ENCODE assay signal across 22 mouse cellular contexts in genomic region chr7:27624967-27625366, GRCm38 (mm10). TPM values are rescaled to one million over a fixed set of nuclear protein-coding genes. Genes with fewer than 3 reads are reported as not detected.
"Had no signal": no experiment of that assay in that cellular context is flagged by ENCODE, and none has a peak within 500 bp of the region (broad histone marks: within the 10 kb centered on the region; RNA-seq: fewer than 3 reads in every experiment).

No protein-coding gene starts in this region.

- H3K4me3 ChIP-seq: lung, embryonic 15.5 days; megakaryocyte, embryonic 14.5 days; midbrain, embryonic 13.5 days; midbrain, embryonic 15.5 days; neural tube, embryonic 13.5 days; neural tube, embryonic 15.5 days had no signal

- H3K27ac ChIP-seq: lung, embryonic 15.5 days; macrophage; midbrain, embryonic 13.5 days; midbrain, embryonic 15.5 days; neural tube, embryonic 13.5 days; neural tube, embryonic 15.5 days had no signal

- H3K4me1 ChIP-seq: lung, embryonic 15.5 days; midbrain, embryonic 13.5 days; midbrain, embryonic 15.5 days; neural tube, embryonic 13.5 days; neural tube, embryonic 15.5 days had no signal

- H3K9me3 ChIP-seq: lung, embryonic 15.5 days; megakaryocyte, embryonic 14.5 days; midbrain, embryonic 13.5 days; midbrain, embryonic 15.5 days; neural tube, embryonic 13.5 days; neural tube, embryonic 15.5 days had no signal

- H3K27me3 ChIP-seq: lung, embryonic 15.5 days; megakaryocyte, embryonic 14.5 days; midbrain, embryonic 13.5 days; midbrain, embryonic 15.5 days; neural tube, embryonic 13.5 days; neural tube, embryonic 15.5 days had no signal

- DNase-seq: lung, adult 2 months; lung, postnatal 14 days; lung, postnatal 36 days; retina, postnatal 1 day; right cerebral cortex, adult 18-20 months; right cerebral cortex, postnatal 25 days; right cerebral cortex, postnatal 4 days; spleen, adult 18-20 months; thymus, adult 18-20 months; thymus, postnatal 14 days; thymus, postnatal 36 days had no signal

RNA-seq across cellular contexts. Expression of gene Ttc9b, which starts 28.7 kb away (rescaled TPM):
- total RNA-seq: megakaryocyte progenitor cell, adult 5-6 weeks; monocyte, adult 5-6 weeks had no signal
- polyA plus RNA-seq: lung, adult 2 months; lung, postnatal 0 days; macrophage; thymus, postnatal 0 days had no signal
